Mouse (Mus musculus): ENCODE measurements at regions not wholly inside any gene's neighbourhood (a gene's known extent, or its start where the extent isn't known, plus 50 kb on each side); places are given as distances from the start of the nearest gene placed in this dataset.
A peak's percentile ranks its signal among the peaks of the same experiment; 100 is the strongest.

DNA sequence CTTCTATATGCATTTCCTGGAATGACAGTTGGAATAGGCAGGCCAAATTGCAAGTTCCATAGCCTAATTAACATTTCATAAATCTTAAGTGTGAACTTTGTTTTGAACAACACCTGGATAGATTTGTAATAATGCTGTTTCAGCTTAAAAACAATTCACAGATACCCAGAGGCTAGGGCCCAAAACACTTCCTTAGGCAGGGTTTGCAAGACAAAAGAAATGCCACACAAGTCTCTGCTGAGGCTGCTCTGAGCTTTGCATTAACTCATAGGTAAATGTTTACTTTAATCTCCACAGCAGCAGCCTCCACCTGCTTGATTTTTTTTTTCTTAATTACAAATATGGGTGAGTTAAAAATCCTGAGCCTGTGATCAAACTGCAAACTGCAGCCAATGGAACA, 118.4 kb downstream of the Gnat3 start:
- Histone ChIP-seq H3K4me3 (no peak overlapping the region), H3K4me1 (replicated peaks) (no peaks in the 10 kb centered on the region), H3K27me3 (ENCODE audit: insufficient read depth, poor library complexity, severe bottlenecking) (no peaks in the 10 kb centered on the region), H3K9me3 (no peaks in the 10 kb centered on the region), H3K27ac (no peak overlapping the region), H3K36me3 (no peaks in the 10 kb centered on the region)
- no peak for DNase-seq (ENCODE audit: low spot score)

DNA sequence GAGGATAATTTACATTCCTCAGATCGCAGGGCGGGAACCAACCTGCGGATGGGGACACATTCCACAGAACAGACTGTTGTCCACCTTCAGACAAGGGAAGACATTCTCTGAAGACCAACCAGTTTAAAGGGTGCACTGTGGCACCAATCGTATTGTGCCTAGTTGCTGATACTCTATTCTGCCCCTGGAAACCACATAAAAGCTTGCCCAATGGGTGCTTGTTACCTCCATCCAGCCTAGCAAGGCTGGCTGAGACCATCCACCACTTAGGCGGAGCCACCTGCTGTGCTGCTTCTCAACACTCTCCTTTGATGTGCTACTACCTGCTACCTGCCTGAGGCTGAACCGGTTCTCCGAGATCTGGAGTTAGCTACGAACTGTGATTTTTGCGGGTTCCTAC, 119.9 kb downstream of the Gnat3 start:
- H3K27ac ChIP-seq: no peak overlapping the region
- WGBS: 75% methylated on average over 9 of the region's 9 CpGs
- no peak for DNase-seq (ENCODE audit: low spot score)
- no peaks in the 10 kb centered on the region for H3K27me3 ChIP-seq (ENCODE audit: insufficient read depth, poor library complexity, severe bottlenecking)
- H3K4me3 ChIP-seq: no peak overlapping the region
- H3K9me3 ChIP-seq: no peaks in the 10 kb centered on the region
- no peaks in the 10 kb centered on the region for H3K36me3 ChIP-seq
- no peaks in the 10 kb centered on the region for H3K4me1 ChIP-seq (replicated peaks)

DNA sequence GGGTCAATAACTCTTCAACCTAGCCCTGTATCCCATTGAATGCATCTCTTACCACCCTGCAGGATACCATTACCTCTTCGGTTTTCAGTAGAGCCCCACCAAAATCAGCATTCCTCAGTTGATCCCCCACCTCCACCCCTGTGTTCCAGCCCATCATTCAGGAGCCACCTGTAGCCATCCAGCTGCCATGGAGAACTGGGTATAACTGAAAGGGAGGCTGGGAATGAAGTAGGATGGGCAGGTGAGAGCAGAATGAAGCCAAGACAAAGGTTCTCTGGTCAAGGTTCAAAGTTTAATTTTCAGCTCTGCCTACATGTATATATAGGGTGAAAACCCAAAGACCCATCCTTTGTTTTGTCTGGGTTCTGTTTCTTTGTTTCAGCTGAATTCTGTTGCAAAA, 121.4 kb downstream of the Gnat3 start:
- H3K27me3 ChIP-seq (ENCODE audit: insufficient read depth, poor library complexity, severe bottlenecking): no peaks in the 10 kb centered on the region
- no peaks in the 10 kb centered on the region for H3K9me3 ChIP-seq
- WGBS: 81% methylated on average over 1 of the region's 1 CpGs
- H3K27ac ChIP-seq: no peak overlapping the region
- no peak overlapping the region for H3K4me3 ChIP-seq
- no peaks in the 10 kb centered on the region for H3K36me3 ChIP-seq
- no peaks in the 10 kb centered on the region for H3K4me1 ChIP-seq (replicated peaks)
- no peak for DNase-seq (ENCODE audit: low spot score)

DNA sequence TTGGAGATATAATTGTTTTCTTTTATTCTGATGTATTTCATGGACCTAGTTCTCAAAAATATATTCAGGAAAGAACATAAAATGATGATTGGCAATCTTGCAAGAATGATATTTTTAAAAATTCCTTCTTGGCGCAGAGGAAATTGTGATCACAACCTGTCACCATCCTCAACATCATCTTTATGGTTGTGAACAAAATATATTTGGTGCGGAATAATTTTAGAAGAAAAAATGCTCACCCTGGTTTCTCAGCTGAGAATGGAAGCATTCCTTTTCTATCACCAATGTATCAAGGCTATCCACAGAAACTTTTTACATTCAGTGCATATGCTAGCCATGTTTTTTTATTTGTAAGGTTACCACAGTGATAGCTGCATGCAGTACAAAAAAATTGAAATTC, 123.1 kb downstream of the Gnat3 start:
- 97% methylated on average over 2 of the region's 2 CpGs for WGBS
- no peak for DNase-seq (ENCODE audit: low spot score)
- Histone ChIP-seq H3K27me3 (ENCODE audit: insufficient read depth, poor library complexity, severe bottlenecking) (no peaks in the 10 kb centered on the region), H3K4me3 (no peak overlapping the region), H3K9me3 (no peaks in the 10 kb centered on the region), H3K27ac (no peak overlapping the region), H3K36me3 (no peaks in the 10 kb centered on the region), H3K4me1 (replicated peaks) (peaks cover 7% of the 10 kb centered on the region)

DNA sequence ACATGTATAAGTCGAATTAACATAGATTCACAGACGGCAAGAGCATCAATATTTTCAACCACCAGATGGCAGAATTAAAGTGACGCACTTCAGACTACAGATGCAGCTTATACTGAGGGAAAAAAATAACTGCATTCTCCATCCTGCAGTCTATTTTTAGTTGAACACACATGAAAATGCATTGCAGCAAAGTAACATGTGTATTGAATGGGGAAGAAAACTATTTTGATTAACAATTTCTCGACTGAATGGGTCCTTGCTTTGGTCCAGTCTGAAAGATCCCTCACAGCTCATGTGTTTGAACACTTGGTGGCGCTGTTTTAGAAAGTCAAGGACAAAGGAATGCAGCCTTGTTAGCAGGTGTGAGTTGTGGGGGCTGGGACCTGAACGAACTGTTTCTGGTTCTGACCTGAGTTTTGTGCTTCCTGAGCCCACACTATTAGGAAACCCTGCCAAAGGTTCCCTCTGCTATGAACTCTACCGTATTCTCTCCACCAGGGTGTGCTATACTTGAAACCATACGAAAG, 125.6 kb downstream of the Gnat3 start:
- H3K27ac ChIP-seq: no peak overlapping the region
- no peaks in the 10 kb centered on the region for H3K27me3 ChIP-seq (ENCODE audit: insufficient read depth, poor library complexity, severe bottlenecking)
- no peaks in the 10 kb centered on the region for H3K9me3 ChIP-seq
- no peak overlapping the region for H3K4me3 ChIP-seq
- DNase-seq (ENCODE audit: low spot score): peak; percentile 29
- H3K4me1 ChIP-seq (replicated peaks): peaks cover 7% of the 10 kb centered on the region
- WGBS: 46% methylated on average over 8 of the region's 8 CpGs
- H3K36me3 ChIP-seq: no peaks in the 10 kb centered on the region

DNA sequence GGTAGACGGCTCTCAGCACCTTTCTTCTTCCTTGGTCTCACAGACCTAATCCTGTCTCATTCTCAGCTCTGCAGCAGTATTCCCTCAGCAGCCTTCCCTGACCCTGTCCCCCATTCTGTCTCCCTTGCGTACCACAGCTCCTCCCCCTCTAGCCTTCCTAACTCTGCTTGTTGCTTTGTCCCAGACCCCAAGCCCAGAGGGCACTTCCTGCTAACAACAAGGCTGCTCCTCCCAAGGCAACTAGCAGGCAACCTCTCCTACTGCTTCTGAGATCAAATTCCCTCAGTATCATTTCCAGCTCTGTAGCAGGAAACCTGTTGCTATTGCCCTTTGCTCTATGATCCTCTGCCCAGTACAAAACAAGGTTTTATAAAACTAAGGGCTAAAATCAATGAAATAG, 127.6 kb downstream of the Gnat3 start:
- Histone ChIP-seq H3K4me3 (no peak overlapping the region), H3K9me3 (no peaks in the 10 kb centered on the region), H3K36me3 (no peaks in the 10 kb centered on the region), H3K4me1 (replicated peaks) (peaks cover 7% of the 10 kb centered on the region), H3K27ac (no peak overlapping the region), H3K27me3 (ENCODE audit: insufficient read depth, poor library complexity, severe bottlenecking) (no peaks in the 10 kb centered on the region)
- DNase-seq (ENCODE audit: low spot score): peak; percentile 5
- 34% methylated on average over 2 of the region's 2 CpGs for WGBS

DNA sequence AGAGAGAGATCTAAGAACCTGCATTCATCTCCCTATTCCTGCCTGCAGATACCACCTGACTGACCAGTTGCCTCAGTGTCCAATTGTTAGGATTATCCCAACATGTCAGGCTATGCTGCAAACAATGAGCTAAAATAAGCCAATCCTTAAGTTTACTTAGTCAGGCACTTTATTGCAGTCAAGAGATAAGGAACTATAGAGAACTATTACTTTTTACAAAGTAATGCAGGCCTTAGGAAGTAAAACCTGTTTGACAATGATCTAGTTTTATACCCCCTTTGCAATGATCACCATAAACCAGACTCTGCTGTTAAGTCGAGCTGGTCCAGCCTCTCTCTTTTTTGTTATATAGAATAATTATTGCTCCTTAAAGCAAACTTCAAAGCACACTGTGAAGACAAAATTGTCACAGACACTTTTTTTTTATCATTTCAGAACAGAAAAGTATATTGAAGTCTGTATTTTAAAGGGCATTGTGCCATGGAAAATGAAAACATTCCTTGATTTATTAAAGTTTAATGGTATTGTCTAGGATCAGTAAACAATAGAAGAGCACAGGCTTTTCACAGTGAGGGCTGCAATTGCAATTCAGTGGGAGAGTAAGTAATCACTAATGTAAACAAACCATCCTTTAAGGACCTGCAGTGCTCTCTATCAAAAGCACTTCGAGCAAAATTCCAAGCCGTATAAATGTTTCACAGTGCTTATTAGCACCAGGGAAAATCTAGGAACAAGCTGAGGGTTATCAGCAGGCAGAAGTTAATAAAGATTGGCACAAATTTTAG, 152.7 kb downstream of the Gnat3 start:
- WGBS: 60% methylated on average over 3 of the region's 3 CpGs

DNA sequence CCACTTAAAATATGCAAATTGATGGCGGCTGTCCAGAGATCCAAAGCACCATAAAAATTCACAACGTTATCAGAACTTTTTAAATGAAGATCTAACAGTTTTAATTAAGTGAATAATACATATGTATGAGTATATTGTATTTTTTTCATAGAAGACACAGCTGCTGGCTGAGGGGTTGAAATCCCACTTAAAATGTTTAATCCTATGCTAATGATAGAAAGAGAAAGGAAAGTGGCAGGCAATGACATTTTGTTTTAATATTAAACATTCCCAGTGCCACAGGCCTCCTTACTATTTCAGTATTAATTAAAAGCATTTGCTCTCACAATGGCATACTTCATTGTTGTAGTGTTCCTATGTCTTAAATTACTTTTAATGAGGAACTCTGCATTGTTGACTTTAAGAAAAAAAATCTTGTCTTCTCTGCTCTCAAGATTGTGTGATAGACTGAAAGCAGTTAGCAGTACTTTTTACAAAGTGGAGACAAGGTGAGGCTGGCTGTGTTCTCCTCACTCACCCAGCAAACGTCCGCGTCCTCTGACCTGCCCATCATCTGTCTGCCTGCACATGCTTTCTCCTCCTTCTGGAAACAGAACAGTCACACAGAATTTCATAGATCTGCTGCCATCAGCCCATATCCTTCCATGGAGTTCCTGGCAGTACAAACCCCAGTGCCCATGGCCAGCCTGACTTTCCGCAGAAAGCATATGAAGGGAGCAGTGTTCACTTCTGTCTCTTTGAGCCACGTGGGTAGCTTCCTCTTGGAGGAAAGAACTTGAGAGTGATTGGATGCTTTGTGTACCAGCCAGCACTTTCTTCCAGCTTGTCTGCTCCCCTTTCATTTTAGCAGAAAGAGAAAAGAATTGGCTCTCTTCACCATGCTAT, 173.7 kb downstream of the Gnat3 start:
- no peaks in the 10 kb centered on the region for H3K27me3 ChIP-seq (ENCODE audit: insufficient read depth, poor library complexity, severe bottlenecking)
- 71% methylated on average over 7 of the region's 7 CpGs for WGBS
- no peaks in the 10 kb centered on the region for H3K4me1 ChIP-seq (replicated peaks)
- no peaks in the 10 kb centered on the region for H3K36me3 ChIP-seq
- H3K9me3 ChIP-seq: no peaks in the 10 kb centered on the region
- DNase-seq (ENCODE audit: low spot score): no peak
- H3K4me3 ChIP-seq: no peak overlapping the region
- no peak overlapping the region for H3K27ac ChIP-seq

More for the DNA sequence above, 152.7 kb downstream of the Gnat3 start:
- no peak for DNase-seq (ENCODE audit: low spot score)
- Histone ChIP-seq H3K9me3 (no peaks in the 10 kb centered on the region), H3K4me3 (no peak overlapping the region), H3K4me1 (replicated peaks) (no peaks in the 10 kb centered on the region), H3K36me3 (no peaks in the 10 kb centered on the region), H3K27ac (no peak overlapping the region), H3K27me3 (ENCODE audit: insufficient read depth, poor library complexity, severe bottlenecking) (no peaks in the 10 kb centered on the region)

DNA sequence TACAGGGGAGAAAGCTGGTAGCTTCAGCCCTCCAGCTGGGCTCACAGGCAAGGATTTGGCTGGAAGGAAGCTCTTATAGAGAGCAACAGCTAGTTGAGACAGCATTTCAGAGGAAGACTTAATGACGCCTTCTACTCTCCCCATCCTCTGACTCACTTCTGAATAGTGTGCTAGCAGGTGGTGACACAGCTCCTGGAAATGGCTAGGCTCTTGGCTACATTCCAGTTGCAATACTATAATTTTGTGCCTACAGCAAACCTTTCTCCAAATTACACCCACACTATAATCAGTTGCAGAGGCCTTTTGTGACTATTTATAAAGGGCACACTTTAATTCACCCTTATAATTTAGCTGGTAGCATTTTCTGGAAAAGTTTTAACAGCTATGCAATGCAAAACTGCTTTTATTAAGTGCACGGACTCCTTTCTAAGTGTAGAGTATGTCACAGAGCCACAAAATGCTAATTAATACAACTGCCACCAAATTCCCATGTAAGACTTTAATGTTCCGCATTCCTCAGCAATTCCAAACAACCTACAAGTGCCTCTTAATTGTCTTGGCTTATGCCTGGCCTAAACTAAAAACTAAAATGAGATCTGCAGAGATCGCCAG, 175.2 kb downstream of the Gnat3 start:
- no peak for DNase-seq (ENCODE audit: low spot score)
- Histone ChIP-seq H3K4me3 (no peak overlapping the region), H3K9me3 (no peaks in the 10 kb centered on the region), H3K27me3 (ENCODE audit: insufficient read depth, poor library complexity, severe bottlenecking) (no peaks in the 10 kb centered on the region), H3K27ac (no peak overlapping the region), H3K36me3 (no peaks in the 10 kb centered on the region), H3K4me1 (replicated peaks) (no peaks in the 10 kb centered on the region)
- 76% methylated on average over 4 of the region's 4 CpGs for WGBS

DNA sequence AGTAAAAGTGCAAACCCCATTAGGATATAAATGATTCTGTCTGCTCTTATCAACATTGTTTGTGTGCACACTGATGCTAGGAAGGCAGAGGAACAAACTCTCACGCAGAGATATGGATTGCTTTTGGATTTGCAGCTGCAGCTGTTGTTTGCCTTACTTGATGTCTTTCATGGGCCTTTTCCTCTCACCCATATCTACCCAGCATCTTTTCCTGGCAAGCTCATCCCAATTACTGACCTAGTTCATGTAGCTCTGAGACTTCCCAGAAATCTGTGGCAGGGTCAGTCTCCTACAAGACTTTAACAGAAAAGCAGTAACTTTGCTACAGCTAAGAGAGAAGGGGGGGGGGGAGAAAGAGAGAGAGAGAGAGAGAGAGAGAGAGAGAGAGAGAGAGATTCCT, 189.9 kb downstream of the Gnat3 start:
- H3K27me3 ChIP-seq (ENCODE audit: insufficient read depth, poor library complexity, severe bottlenecking): no peaks in the 10 kb centered on the region

DNA sequence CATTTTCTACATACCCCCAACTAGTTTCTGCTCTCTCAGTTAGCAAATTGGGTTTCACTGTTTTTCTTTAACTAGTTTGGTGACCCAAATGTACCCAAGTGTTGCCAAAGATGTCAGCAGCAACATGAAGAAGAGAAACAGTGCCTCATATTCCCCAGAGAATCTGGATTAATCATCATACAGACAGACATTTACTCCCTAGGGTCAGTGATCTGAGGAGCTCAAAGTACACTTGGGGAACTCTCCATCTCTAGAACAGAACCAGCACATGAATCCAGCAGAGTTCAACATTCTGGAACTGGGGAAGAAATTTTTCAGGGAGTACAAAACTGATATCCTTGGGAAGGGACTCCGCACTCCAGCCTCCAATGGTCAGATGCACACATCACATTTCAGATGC, 191.4 kb downstream of the Gnat3 start:
- H3K36me3 ChIP-seq: no peaks in the 10 kb centered on the region
- H3K4me3 ChIP-seq: no peak overlapping the region
- H3K9me3 ChIP-seq: no peaks in the 10 kb centered on the region
- WGBS: 92% methylated on average over 1 of the region's 1 CpGs
- no peaks in the 10 kb centered on the region for H3K27me3 ChIP-seq (ENCODE audit: insufficient read depth, poor library complexity, severe bottlenecking)
- H3K27ac ChIP-seq: no peak overlapping the region
- DNase-seq (ENCODE audit: low spot score): no peak
- H3K4me1 ChIP-seq (replicated peaks): no peaks in the 10 kb centered on the region

More for the DNA sequence above, 189.9 kb downstream of the Gnat3 start:
- Histone ChIP-seq H3K36me3 (no peaks in the 10 kb centered on the region), H3K27ac (no peak overlapping the region), H3K4me3 (no peak overlapping the region), H3K4me1 (replicated peaks) (no peaks in the 10 kb centered on the region), H3K9me3 (no peaks in the 10 kb centered on the region)
- 90% methylated on average over 1 of the region's 1 CpGs for WGBS
- no peak for DNase-seq (ENCODE audit: low spot score)

DNA sequence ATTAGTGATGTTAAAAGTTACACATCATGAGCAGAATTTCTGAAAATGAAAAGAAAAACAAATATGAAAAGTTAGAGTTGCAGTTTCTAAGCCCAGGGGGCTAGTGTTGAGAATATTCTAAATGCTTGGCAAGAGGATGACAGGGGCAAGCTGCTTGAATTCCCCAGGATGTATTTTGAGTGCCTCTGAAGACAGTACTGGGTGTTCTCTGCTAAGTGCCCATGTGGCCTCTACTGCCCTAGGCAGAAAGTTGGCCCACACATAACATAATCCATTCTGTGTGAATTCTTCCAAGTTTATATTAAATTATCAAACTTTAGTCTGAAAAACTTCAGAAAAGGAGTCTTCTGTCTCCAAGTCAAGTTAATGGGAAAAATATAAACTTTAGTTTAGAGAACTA, 196.6 kb downstream of the Gnai1 start:
- H3K4me3 ChIP-seq: no peak overlapping the region
- no peaks in the 10 kb centered on the region for H3K27me3 ChIP-seq (ENCODE audit: insufficient read depth, poor library complexity, severe bottlenecking)
- H3K4me1 ChIP-seq (replicated peaks): no peaks in the 10 kb centered on the region
- H3K36me3 ChIP-seq: no peaks in the 10 kb centered on the region
- no peak overlapping the region for H3K27ac ChIP-seq
- DNase-seq (ENCODE audit: low spot score): no peak
- H3K9me3 ChIP-seq: no peaks in the 10 kb centered on the region

DNA sequence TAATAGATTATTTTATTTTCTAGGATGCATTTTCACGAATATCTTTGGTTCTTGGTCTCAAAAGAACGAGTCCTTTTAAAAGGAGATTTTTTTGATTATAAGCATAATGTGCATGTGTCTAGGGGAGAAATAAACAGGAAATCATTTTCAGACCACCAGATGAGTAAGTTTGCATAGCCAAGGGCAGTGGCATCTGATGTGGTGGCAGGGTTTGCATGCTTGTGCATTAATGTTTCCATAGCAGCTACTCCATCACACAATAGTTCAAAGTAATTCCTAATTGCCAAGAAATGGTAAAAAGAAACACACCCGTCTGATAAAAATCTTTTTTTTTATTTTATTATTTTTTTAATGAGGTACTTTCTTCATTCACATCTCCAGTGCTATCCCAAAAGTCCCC, 182.3 kb downstream of the Gnai1 start:
- no peak for DNase-seq (ENCODE audit: low spot score)
- H3K27me3 ChIP-seq (ENCODE audit: insufficient read depth, poor library complexity, severe bottlenecking): no peaks in the 10 kb centered on the region

More for the DNA sequence above, 182.3 kb downstream of the Gnai1 start:
- no peaks in the 10 kb centered on the region for H3K9me3 ChIP-seq
- 82% methylated on average over 3 of the region's 3 CpGs for WGBS
- no peak overlapping the region for H3K4me3 ChIP-seq
- H3K4me1 ChIP-seq (replicated peaks): no peaks in the 10 kb centered on the region
- H3K27ac ChIP-seq: no peak overlapping the region
- H3K36me3 ChIP-seq: no peaks in the 10 kb centered on the region
